Mouse (Mus musculus) heart, adult 18-20 months (tissue): Measurements from ENCODE around the gene Gm45837. TPM values are rescaled to one million over a fixed set of nuclear protein-coding genes. Genes with fewer than 3 reads are reported as not detected.
A peak's percentile ranks its signal among the peaks of the same experiment; 100 is the strongest.

ENCODE experiments used
- DNase-seq, 2 experiments: peaks; one replicate each; pipeline ENCODE4 v3.0.0; 2021 to 2022; ENCODE audit warnings: mixed read lengths in 1 of 2
- total RNA-seq, 2 experiments: library from RNA; stranded (reverse); gene quantifications; 2 replicates each; pipeline ENCODE4 v1.2.3; 2021

The Gm45837 gene
- total RNA-seq, 2 experiments from 2014 or later: 2.6 to 3.0 TPM

DNA sequence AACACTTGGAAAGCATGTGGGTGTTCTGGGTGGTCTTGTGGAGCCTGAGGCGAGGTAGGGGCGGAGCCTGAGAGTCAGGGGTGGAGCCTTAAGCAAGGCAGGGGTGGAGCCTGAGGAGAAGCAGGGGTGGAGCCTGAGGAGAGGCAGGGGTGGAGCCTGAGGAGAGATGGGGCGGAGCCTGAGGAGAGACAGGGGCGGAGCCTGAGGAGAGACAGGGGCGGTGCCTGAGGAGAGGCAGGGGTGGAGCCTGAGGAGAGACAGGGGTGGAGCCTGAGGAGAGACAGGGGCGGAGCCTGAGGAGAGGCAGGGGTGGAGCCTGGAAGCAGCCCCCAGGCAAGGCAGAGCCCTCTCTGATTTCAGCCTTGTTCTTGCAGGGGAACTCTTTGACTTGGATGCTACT lies 90.5 kb downstream of the Gm45837 start:
- no peak for DNase-seq

DNA sequence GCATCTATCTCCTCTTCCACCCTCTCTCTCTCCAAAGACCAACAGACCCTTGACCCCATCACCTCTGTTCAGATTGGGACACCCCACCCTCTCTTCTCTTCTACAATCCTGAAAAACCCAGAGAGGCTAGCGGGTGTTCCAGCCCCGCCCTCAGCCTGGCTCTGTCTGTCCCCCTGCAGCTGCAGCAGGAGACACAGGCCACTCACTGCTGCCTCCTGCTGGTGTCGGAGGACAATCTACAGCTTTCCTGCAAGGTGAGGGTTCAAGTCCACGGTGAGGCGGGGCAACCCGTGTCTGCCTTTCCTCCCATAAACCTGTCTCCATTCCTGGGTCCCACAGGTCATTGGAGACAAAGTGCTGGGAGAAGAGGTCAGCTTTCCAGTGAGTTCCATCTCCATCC lies 91.0 kb downstream of the Gm45837 start:
- DNase-seq: peak; percentile 29 to 41

DNA sequence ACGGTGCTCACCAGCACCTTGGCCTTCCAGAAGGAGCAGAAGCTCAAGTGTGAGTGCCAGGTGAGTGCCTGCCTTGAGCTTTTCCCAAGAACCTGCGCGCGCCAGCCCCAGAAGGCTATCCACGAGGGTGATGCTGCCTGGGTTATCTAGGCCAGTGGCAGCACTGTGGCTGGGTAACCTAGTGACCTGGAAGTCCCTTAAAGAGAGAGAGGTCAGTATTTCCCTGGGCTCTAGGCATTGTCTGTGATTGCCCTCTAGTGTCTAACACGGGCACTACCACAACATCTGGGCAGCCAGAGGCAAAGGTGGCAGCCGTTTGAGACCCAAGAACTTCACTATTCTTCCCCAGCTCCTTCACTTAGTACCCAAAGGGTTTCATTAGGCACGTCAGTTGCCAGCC lies 92.7 kb downstream of the Gm45837 start:
- peak; percentile 77 to 87 for DNase-seq

DNA sequence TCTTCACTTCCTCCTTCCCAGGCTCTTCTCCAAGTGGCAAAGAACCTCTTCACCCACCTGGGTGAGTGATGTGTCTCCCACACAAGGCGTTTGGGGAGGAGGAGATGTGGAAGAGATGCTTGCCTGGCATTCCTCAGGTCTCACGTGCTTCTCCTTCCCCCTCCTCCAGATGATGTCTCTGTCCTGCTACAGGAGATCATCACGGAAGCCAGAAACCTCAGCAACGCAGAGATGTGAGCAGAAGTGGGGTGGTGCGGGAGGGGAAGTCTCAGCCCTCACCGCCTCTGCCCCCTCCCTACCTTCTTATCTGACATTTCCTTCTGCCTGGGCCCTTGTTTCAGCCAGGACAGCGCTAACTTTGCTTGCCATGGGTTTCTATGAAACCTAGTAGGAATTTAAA lies 93.1 kb downstream of the Gm45837 start:
- no peak for DNase-seq

DNA sequence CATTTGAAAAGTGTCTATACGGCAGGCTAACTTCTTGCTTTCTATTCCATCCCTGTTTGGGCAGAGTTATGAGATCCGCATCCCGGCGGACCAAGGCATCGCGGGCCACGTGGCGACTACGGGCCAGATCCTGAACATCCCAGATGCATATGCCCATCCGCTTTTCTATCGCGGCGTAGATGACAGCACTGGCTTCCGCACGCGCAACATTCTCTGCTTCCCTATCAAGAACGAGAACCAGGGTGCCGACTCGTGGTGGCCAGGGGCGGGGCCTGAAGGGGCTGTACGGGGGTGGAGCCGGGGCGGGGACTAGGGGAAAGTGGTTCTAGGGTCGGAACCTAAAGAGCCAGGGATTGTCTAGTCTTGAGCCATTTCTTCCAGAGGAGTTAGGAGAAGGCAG lies 93.8 kb downstream of the Gm45837 start:
- no peak for DNase-seq

DNA sequence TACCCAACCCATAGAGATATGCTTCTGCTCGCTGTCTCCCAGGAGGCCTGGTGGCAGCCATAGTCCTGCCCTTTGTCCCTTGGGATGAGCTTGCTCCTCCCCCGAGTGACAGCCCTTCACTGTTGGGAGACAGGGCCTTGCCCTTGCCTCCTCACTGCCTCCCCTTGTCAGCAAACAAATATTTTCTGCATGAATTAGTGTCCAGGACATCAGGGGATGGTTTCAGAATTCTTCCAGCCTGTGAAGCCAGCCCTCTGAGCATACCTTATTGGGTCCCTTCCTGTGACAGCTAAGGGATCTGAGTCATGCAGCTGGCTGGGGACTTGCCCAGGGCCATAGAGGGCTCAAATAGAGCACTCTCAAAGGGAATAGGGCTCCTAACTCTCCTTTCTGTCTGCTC lies 98.5 kb downstream of the Gm45837 start:
- no peak for DNase-seq

DNA sequence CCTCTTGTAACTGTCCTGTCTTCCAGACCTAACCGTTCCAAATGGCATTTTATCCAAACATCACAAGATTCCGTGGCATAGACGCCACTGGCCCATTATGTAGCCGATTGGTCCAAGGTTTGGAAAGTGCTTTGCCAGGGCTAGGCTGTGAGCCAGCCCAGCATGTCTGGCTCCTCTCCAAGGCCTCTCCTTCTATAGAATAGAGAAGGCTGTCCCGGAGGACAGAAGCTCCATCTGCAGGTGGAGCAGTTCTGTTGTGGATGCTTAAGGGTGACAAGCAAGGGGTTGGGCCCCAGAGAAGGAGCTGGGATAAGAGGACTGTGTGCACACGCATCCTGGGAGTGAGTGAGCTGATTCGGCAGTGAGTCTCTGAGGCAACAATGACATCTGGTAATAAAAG lies 103.0 kb downstream of the Gm45837 start:
- DNase-seq: peak in 1 of 2 experiments; percentile 47

DNA sequence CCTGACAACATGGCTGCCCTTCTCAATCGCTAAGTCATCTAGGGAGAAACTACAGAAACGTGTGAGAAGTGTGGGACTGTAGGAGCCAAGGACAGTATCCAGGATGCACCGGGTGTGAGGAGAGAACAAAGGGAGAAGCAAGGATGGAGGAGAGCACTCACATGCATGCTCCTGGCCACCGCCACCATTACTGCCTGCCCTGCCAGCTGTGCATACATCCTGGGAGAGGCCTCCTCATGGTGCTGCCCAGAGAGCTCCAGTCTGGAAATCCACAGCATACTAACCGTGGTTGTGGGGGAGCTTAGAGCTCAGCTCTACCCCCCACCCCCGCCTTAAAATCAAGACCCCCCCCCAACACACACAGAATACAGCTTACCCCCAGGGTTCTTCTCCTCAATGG lies 104.1 kb downstream of the Gm45837 start:
- no peak for DNase-seq

DNA sequence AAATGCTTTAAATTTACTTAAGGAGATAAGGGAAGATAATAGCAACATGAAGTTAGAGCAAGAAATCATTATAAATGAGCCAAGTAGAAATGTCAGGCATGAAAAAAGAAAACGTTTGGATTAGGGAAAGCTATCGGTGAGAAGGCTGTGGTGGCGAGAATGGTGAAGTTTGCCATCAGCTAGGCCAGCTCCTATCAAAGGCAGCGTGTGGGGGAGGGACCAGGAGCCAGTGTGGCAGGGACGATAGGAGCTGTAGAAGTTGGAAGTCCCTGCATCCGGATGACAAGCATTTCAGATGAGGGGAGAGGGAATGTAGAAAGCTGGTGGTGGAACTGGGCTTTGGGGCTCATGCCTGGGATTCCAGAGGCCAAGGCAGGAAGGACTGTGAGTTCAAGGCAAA lies 104.6 kb downstream of the Gm45837 start:
- DNase-seq: no peak

DNA sequence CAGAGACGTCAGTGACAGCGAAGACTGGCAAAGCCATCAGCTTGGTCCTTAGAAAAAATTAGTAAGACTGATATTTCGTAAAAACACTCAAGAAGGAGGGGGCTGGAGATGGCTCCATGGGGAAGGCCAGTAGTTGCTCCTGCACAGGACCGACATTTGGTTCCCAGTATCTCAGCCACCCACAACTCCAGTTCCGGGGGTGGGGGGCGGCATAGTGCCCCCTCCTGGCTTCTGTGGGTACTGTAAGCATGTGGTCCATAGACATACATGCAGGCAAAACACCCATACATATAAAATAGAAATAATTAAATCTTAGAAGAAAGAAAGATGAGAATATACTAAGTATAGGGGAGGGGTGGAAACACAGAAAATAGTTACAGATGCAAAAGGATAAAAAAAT lies 105.8 kb downstream of the Gm45837 start:
- DNase-seq: no peak

DNA sequence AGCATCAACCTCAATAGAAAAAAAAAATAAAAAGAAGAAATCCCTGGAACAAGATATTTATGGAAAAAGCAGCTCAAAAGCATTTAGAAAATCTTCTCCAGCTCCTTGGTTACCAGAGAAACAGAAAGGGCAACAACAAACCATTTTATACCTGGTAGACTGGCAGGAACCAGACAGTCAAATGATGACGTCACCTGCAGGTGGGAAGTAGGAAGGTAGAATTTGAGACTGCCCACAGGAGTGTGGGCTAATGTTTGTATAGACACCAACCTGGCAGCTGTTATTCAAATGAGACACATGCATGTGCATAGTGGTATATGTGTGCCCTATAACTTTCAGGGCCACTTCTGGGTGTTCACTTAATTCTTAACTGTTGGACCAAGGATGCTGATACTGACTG lies 111.0 kb downstream of the Gm45837 start:
- no peak for DNase-seq

DNA sequence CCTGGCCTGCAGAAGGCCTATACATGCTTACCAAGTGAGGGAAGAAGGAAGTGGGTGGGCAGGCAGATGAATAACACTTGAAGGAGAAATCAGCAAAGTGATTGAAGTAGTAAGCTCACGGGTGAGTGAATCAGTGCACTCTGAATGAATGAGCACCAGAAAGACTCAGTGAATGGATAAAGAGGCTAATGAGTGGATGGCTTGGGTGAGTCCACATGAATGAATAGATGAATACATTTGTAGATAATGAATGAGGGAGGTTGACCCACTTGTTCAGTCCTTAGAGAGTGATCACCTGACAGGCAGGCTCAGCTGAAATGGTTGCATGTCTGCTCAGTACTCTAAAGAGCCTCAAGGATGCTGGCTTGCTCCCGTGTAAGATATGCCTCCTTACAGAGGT lies 112.5 kb downstream of the Gm45837 start:
- DNase-seq: no peak

DNA sequence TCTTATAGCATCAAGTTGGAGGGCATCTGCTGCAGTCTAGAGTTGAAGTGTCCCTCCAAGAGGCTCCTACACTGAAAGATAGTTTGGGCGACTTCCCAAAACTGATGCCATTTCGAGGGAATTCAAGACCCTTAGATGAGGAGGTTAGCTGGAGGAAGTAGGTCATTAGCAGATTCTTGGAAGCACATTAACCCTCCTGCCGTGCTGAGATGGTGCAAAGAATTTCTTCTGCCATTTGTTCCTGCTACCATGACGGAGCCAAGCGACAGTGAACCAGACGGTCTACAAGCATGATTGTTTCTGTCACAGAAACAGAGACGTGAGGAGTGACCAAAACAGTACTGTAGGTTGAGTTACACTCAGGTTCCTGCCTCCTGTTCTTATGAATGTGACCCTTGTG lies 115.8 kb downstream of the Gm45837 start:
- DNase-seq: no peak

DNA sequence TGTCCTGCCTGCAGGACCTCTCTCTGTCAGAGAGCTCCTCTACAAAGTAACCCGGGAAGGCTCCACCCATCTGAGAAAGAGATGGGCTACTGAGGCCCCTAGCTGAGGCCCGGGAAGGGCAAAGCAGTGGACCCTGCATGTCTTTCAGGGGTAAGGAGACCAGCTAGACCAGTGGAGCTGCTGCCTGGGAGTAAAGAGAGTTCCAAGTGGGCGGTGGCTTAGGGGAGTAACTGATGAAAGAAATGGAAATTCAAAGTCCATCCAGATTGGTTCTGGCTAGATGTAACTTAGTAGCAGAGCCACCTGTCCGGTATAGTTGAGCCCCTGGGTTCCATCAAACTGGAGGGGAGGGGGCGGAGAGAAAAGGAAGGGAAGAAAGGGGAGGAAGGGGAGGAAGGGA lies 123.7 kb downstream of the Gm45837 start:
- DNase-seq: no peak

DNA sequence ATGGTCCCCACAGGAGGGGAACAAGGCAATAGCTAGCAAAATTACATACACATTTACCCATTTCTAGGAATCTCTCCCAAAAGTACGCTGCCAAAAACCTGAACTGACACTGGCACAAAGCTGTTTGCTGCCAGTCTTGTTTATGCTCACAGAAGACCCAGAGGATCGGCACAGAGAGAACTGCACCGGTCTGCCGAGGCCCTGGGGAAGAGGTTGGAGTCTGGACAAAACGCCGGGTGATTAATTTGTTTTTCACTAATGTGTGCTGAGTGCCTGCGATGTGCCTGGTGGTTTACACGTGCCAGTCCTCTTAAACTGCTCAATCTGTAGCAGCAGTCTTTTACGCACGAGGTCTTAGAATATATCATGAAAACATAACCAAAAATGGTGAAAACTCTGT lies 124.4 kb downstream of the Gm45837 start:
- no peak for DNase-seq

DNA sequence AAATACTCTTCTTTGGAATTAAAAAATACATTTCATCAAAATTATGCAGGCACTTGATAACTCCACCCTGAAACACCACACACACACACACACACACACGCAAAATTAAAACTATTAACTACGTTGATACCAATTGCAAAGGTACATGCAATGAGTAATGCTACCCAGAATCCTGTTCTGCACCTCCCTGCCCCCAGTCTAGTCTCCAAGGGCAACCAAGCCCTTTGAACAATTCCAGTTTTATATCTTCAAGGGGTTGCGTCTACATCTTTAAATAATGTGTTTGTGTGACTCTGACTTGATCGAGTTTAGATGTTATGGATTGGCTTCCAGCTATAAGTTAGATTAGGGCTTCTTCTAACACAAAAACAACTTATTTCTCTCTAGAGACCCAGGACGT lies 124.8 kb downstream of the Gm45837 start:
- no peak for DNase-seq

DNA sequence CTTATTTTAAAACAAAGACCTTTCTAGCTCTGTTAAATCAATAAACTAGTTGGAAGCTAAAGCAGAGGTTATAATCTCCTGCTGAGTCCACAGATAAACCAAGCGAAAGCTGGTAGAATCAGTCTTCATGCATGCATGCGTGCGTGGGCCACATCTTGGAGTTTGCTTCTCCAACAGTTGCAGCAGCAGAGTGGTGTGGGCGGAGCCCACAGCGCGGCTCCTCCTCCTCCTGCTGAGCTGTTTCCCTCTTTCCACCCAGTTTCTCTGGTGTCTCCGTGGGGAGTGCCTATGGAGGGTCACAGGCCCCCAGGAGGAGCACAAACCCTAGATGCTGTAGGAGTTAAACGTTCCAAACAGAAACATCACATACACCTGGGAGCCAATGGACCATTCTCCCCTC lies 126.9 kb downstream of the Gm45837 start:
- no peak for DNase-seq

DNA sequence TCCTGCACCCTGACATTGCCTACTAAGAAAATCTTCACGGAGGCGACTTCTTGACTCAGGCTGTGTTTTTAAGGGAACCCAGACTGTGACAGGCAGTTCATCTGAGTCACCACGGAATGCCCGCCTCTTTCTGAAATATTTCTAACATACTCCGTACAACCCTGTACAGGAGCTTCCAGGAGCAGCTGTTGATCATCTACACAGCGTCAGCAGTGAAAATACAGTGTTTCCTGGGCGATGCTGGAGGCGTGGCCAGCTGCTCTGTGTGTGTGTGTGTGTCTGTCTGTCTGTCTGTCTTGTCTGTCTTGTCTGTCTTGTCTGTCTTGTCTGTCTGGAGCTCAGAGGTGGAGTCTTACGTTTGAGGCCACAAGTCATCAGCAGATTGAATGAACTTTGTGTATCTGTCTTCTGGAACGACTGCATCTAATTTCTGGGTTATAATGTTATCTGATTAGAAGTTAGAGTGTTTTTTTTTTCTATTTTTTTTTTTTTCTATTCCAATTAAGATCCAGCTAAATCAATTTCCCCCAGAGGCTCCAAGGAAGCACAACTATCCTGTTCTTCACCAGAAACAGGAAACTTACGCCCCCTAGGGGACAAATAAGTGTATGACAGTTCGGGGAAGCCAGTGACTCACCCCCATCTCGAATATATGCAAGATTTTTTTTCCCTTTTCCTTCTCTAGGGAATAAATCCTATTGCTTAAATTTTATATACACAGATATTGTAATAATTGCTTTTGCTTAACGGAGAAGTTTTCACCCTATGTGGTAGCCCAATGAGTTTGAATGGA lies 127.7 kb downstream of the Gm45837 start:
- peak; percentile 41 to 67 for DNase-seq

DNA sequence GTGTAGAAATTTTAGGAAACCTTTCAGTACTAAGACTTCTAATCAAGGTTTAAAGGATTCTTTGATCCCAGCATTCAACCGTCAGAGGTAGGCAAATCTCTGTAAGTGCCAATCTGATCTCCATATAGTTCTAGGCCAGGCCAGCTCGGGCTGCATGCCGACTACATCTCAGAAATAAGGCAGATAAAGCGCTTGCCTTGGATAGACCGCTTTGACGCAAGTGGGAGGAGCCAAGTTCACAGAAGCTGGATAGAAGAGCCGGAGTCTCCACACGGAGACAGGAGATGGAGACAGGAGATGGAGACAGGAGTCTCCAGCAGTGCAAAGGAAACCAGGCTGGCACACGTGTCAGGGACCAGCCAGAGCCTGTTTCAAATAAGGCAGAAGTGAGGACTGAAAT lies 129.1 kb downstream of the Gm45837 start:
- no peak for DNase-seq

DNA sequence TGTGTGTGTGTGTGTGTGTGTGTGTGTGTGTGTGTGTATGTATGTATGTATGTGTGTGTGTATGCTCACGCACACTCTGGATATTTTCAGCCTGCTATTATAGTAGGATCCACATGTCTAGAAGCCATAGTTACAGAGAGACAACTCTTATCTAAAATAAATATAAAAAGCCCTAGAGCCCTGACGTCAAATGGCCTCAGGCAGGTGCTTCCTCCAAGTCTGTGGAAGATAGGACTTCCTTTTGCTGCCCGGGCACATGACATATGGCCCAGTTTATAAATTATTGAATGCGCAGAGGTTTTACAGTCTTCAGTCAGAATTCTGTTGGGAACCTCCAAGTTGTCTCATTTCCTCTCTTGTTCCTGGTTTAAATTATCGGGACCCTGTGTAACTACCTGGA lies 130.0 kb downstream of the Gm45837 start:
- no peak for DNase-seq

DNA sequence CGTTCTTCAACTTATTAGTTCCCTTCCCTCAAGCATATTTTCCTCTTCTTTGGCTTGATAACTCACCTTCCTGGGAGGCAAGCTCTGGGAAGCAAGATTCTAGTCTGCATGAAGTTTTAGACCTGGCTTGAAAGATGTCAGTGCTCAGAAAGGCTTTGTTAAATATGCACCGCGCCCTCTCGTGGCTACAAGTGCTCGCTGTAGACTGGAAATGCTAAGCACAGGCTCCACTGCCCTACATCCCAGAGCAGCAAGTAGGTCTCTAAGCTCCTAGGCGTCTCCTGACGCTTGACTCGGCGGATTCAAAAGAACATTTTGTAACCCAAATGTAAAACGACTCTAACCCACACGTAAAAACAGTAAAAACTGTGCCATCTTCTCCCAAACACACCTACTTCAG lies 130.4 kb downstream of the Gm45837 start:
- peak; percentile 67 to 81 for DNase-seq

DNA sequence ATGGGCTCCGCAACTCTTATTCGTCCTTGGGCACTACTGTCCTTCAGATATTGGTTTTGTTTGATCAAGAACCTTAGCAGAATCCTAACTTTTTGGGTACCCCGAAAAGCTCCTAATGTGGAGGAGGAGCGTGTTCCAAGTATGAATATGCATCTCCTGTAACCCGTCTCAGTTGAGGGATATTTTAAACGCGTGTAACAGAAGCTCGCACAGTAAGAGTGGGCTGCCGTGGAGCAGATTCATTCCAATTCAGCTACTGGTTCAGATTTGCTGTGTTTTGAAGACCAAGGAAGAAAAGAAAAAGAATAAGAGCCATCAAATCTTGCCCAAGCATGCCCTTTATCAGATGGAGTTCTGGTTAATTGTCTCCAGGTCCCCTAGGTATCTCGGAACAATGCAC lies 131.0 kb downstream of the Gm45837 start:
- DNase-seq: no peak

DNA sequence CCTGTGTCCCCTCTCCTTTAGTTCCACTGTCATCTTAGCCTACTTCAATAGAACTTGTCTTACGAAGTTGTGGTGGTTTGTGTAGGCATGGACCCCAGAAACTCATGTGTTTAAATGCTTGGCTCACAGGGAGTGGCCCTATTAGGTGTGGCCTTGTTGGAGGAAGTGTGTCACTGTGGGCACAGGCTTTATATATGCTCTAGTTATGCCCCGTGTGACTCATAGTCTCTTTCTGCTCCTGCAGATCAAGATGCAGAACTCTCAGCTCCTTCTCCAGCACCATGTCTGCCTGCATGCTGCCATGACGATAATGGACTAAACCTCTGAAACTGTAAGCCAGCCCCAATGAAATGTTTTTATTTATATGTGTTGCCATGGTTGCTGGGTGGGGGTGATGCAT lies 137.0 kb downstream of the Gm45837 start:
- no peak for DNase-seq

DNA sequence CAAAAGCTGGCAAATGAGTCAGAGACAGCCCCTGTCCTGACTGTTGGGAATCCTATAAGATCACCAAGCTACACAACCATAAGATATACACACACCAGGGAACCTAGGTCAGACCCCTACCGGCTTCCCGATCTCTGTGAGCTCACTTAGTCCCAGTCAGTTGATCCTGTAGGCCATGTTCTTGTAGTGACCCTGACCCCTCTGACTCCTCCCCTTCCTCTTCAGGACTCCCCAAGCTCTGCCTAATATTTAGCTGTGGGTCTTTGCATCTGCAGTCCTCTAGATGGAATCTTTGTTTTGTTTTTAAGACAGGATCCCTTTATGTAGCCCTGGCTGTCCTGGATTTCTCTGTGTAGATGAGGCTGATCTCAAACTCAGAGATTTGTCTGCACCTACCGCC lies 138.6 kb downstream of the Gm45837 start:
- DNase-seq: no peak
